Mouse (Mus musculus) heart, adult 11 months (tissue): ENCODE measurements at regions not wholly inside any gene's neighbourhood (a gene's known extent, or its start where the extent isn't known, plus 50 kb on each side); places are given as distances from the start of the nearest gene placed in this dataset.

Source experiments
- DNase-seq: peaks from one replicate; pipeline ENCODE4 v3.0.0; 2022

- no peak for DNase-seq
Observed at GRCm38 (mm10) chr6:76825953-76826352, 328.4 kb upstream of the Gm9008 start.

GRCm38 (mm10) chr6:76802969-76803368, 305.4 kb upstream of the Gm9008 start:
- no peak for DNase-seq

- DNase-seq = no peak
Observed at GRCm38 (mm10) chr6:76780168-76780567, 282.6 kb upstream of the Gm9008 start.

GRCm38 (mm10) chr6:76778201-76778600, 280.6 kb upstream of the Gm9008 start:
- no peak for DNase-seq

GRCm38 (mm10) chr6:76777080-76777479, 279.5 kb upstream of the Gm9008 start:
- no peak for DNase-seq

- DNase-seq = no peak
Observed at GRCm38 (mm10) chr6:76763852-76764251, 266.3 kb upstream of the Gm9008 start.

GRCm38 (mm10) chr6:76754867-76755266, 257.3 kb upstream of the Gm9008 start:
- DNase-seq = peak; percentile 90
